Mouse (Mus musculus) cortical plate, adult 2 months (tissue): Measurements from ENCODE around the gene Tnnc2.

Source experiments
- CTCF ChIP-seq: fragments of 200-500 bp; IDR thresholded peaks from 2 replicates; pipeline ENCODE4 v1.5.1; 2011; ENCODE audit warnings: mild to moderate bottlenecking, control low read depth, low read length; ENCODE audit not compliant: insufficient read depth; ENCODE audit errors: extremely low read depth
- POLR2A ChIP-seq: fragments of 200-500 bp; IDR thresholded peaks from 2 replicates; pipeline ENCODE4 v1.6.1; 2011; ENCODE audit warnings: mild to moderate bottlenecking, low read length, control low read depth; ENCODE audit not compliant: insufficient read depth; ENCODE audit errors: extremely low read depth

- TF ChIP-seq POLR2A = no peak
- no peak for TF ChIP-seq CTCF
These were observed 958 bp downstream of the Tnnc2 start for GRCm38 (mm10) chr2:164778809-164779208.
